Mouse (Mus musculus) brain, embryonic 14.5 days (tissue): Measurements from ENCODE around the gene Etfa. TPM values are rescaled to one million over a fixed set of nuclear protein-coding genes. Genes with fewer than 3 reads are reported as not detected.
A peak's percentile ranks its signal among the peaks of the same experiment; 100 is the strongest.

Experiments used
- DNase-seq: peaks from one replicate; pipeline ENCODE4 v3.0.0-alpha.2; 2011; ENCODE audit warnings: low read depth
- CTCF ChIP-seq: fragments of 200-500 bp; IDR thresholded peaks from 2 replicates; pipeline ENCODE4 v1.5.1; 2012; ENCODE audit warnings: inconsistent platforms, mild to moderate bottlenecking, moderate library complexity, borderline replicate concordance; ENCODE audit not compliant: insufficient read depth, insufficient read length; ENCODE audit errors: extremely low read depth
- POLR2A ChIP-seq: fragments of 200-500 bp; IDR thresholded peaks from 2 replicates; pipeline ENCODE4 v1.6.1; 2012; ENCODE audit warnings: mild to moderate bottlenecking, inconsistent platforms, borderline replicate concordance; ENCODE audit not compliant: poor library complexity, insufficient read depth, insufficient read length, severe bottlenecking; ENCODE audit errors: extremely low read depth
- polyA plus RNA-seq: library from polyadenylated mRNA; depleted of rRNA; stranded (reverse); fragments of >200 nt; gene quantifications from 2 replicates; pipeline ENCODE4 v1.2.3, GENCODE M21; 2012; rRNA removed

Gene Etfa
- polyA plus RNA-seq, result 36.0 and 36.7 TPM in 2 replicates

DNA sequence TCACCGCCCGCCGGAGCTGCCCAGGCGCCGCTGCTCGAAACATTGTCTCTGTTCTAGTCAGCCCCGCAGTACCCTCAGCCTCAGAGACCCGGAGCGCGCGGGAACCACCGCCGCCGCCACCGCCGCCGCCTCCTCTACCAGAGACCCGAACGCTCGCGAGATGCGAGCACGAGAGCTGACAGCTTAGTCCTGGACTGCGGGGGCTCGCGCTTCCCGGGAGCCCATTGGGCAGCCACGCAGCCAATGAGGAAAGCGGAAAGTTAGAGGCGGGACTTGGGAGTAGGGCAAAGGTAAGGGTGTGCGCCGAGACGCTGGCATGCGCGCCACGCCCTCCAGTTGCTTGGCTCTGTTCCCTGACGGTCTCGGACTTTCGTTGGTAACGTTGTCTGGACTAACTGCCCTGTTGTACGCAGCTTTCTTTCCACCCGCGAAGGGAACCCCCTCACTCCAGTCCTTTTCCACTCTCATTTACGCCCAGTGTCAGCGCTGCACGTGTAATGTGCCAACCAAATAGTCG, at the start of gene Etfa:
Gene Etfa (minus strand): TSS at position 217 of the 517 bp plus-strand sequence.
- TF ChIP-seq CTCF (no peak), POLR2A (peak; percentile 52; the same call in 1 of the 2 replicates)
- peak; percentile 98 for DNase-seq

DNA sequence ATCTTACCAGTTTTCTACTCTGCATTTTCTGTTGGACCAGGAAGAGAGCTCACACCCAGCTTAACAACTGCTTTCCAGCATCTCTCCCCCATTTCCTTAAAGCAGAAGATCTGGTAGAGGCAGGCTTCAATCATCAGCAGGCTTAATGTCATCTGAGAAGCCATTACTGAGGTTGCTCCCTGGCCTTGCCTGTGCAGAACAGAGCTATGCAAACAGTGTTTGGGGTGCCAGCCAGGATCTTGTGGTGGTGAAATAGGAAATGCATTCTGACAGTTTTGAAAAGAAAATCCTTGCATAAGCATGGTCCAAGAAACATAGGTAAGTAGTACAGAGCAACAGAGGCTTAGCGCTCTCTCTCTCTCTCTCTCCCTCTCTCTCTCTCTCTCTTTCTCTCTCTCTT, 48.9 kb upstream of the Etfa start:
- no peak for DNase-seq
- TF ChIP-seq POLR2A (no peak), CTCF (no peak)

DNA sequence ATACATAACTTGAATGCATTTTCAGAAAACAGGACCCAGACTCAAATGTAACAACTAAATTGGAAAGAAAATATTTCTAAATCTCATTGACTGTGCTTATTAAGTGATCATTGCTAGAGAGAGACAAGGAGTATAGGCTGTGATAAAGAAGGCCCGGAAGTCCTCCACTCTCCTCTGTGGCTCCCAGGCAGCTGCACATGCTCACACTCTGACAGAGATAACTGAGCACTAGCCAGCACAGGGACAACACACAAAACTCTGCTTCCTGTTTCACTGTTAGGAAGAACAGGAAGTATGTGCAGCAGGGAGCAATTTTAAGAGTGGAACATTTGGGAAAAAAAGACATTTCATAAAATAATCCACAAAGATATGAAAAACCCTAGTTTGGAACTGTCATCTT, 42.9 kb upstream of the Etfa start:
- TF ChIP-seq POLR2A, result no peak
- no peak for TF ChIP-seq CTCF
- DNase-seq, result no peak

DNA sequence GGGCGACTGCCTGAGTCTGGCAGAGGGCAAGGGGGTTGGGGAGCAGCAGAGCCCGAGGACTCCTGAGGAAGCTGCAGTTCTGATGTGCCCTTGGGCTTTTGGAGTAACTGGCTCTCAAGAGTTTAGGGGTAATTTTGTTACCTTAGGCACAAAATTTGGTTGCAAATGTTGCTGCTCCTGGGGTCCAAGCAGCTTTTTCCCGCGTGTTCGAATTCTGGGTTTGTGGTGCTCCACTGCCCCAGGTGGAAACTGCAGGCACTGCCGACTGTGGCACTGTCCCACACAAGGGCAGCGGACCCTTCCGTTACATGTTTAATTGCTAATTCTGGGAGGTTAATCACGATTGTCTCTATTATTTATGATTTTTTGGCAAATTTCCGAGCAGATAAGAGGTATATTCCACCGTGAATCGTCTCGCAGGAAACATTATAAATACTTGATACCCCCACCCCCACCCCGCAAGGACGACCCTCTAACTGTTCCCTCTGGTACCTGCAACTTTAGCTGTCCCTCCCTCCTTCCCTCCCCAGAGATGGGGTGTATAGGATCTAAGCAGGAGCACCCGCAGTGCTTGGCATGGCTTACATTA, 37.4 kb upstream of the Etfa start:
- TF ChIP-seq POLR2A (no peak), CTCF (peak; percentile 48; the same call in 1 of the 2 replicates)
- no peak for DNase-seq

DNA sequence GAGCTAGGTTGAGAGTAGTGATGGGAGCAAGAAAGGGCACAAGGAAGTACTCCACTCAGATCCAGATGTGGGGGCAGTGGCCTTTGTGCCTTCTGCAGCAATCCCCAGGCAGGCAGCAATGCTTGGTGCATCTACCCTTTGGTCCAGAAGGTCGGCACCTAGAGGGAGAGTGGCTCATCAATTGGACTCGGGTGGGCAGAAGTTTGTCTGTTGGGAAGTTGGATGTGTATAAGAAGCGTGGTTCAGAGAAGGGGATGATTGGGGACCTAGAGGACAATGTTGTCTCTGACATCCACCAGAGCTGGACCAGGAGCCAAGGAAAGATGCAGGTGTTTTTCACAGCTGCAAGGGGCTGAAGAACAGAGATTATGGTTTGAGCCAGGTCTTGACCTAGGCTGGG, 36.8 kb upstream of the Etfa start:
- TF ChIP-seq POLR2A, result no peak
- no peak for TF ChIP-seq CTCF
- DNase-seq, result no peak

DNA sequence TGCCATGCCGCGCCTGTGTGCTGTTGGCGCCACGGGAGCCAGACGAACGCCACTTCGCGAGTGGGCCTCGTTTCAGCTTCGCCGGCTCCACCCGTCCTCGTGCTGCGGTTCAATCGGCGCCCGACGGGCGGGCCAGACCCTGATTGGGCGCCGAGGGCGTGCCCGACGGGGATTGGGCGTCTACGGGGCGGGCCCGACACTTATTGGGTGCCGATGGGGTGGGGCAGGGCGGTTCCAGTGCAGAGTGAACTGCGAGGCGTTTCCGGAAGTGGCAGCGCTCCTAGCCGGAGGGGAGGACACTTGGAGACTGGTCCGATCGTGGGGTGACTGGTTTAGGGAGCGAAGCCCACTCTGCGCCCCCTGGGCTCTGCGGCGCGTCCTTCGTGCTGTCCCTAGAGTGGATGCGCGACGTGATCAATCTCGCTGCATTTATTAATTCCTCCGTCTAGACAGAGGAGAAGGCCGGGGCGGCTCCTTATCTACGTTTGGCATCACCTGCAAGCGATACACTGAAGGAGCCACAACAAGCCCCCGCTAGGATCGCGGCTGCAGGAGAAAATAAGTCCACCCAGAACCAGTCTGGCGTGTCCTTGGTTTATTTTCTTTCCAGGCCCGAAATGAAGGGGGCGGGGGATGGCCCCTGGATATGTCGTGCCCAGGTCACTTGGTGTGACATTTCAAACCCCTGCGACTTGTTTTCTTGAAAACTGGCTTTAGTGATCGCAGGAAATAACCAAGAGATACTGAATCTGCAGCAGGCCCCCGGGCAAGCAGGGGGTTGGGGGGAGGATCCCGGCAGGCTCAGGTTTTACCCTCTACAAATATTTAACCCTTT, 34.4 kb upstream of the Etfa start:
- DNase-seq, result peak; percentile 54
- TF ChIP-seq CTCF (no peak), POLR2A (no peak)

DNA sequence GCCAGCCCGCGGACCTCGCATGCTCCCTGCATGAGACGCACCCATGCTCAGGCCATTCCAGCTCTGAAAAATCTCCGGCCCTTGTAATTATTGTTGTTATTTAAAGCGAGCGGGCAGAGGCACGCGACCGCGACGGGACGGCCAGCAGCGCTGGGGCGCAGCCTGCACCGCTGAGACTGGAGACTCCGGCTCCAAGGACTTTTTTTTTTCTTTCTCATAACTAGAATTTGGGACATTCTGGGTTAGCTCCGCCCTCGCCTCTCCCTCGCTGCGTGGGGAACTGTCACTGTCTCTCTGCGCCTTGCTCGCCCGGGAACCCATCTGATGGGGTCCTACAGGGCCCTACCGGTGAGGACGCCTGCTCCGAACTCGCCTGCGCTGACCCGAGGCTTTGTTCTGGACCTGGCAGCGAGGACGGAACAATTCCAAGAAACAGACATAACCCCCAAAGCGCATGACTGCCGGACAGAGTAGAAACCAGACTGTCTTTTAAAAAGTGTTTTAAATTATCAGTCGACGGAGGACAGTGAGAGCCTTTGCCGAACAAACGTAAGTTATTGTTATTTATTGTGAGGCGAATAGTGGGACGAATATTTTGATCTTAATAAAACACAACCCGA, 33.6 kb upstream of the Etfa start:
- DNase-seq, result no peak
- TF ChIP-seq CTCF, result no peak
- no peak for TF ChIP-seq POLR2A

DNA sequence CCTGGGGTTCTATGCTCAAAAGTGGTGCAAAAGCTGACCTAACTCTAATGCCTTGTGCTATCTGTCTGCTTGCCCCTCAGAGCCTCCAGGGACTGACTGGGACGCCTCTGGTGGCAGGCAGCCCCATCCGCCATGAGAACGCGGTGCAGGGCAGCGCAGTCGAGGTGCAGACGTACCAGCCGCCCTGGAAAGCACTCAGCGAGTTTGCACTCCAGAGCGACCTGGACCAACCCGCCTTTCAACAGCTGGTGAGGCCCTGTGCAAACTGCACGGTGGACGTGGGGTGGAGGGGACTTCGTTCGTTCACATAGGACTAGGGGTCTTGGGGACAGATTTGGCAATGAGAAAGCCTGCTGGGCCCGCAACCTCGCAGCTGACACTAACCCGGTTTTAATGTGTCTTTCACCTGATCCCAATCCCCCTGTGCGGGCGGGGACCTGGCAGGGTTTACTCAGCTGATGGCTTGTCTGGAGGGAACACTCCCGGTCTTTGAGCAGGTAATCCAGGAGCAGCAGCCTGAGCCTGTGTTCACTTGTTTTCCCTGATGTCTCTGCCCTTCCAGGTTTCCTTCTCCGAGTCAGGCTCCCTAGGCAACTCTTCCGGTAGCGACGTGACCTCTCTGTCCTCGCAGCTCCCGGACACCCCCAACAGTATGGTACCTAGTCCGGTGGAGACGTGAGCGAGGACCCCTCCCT, 33.0 kb upstream of the Etfa start:
- peak; percentile 59 for DNase-seq
- TF ChIP-seq POLR2A (no peak), CTCF (no peak)

DNA sequence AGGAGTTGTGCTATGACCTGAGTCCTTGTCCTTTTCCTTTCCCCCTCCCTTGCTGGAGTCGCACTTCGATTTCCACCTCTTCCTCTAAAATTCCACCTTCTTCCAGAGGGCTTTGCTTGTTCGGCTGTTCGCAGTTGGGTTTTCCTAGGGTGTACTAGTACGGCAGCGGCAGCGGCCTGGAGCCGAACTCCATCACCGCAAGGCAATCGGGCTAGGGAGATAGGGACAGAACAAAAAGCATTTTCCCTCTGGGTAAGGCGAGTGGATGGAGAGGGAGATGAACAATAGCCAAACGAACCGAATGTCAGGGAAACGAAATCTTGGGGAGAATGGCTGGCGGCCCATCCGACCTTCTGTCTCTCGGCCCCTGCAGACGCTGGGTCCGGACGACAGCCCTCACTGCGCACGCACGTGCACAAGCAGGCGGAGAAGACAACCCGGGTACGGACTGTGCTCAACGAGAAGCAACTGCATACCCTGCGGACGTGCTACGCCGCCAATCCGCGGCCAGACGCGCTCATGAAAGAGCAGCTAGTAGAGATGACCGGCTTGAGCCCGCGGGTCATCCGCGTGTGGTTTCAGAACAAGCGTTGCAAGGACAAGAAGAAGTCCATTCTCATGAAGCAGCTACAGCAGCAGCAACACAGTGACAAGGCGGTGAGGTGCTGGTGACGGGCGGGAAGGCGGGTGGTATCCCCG, 31.8 kb upstream of the Etfa start:
- TF ChIP-seq POLR2A (no peak), CTCF (no peak)
- peak; percentile 75 for DNase-seq

DNA sequence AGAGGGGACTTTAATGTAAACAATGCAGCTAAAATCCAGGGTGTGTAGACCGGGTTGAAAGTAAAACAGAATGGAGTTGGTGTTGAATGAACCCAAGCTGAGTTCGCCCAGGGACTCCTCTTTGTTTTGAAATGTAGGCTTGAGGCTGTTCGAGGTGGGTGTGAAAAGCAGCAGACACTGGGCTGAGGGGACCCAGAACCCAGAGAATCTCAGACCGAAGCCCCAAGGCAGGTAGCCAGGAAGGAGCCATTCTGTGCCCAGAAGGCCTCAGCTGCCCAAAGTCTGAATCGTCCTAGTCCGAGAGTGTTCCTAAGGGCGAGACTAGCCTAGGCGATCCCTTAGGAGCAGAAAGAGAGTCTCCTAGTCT, 31.3 kb upstream of the Etfa start:
- TF ChIP-seq POLR2A, result no peak
- TF ChIP-seq CTCF, result no peak
- DNase-seq, result no peak

DNA sequence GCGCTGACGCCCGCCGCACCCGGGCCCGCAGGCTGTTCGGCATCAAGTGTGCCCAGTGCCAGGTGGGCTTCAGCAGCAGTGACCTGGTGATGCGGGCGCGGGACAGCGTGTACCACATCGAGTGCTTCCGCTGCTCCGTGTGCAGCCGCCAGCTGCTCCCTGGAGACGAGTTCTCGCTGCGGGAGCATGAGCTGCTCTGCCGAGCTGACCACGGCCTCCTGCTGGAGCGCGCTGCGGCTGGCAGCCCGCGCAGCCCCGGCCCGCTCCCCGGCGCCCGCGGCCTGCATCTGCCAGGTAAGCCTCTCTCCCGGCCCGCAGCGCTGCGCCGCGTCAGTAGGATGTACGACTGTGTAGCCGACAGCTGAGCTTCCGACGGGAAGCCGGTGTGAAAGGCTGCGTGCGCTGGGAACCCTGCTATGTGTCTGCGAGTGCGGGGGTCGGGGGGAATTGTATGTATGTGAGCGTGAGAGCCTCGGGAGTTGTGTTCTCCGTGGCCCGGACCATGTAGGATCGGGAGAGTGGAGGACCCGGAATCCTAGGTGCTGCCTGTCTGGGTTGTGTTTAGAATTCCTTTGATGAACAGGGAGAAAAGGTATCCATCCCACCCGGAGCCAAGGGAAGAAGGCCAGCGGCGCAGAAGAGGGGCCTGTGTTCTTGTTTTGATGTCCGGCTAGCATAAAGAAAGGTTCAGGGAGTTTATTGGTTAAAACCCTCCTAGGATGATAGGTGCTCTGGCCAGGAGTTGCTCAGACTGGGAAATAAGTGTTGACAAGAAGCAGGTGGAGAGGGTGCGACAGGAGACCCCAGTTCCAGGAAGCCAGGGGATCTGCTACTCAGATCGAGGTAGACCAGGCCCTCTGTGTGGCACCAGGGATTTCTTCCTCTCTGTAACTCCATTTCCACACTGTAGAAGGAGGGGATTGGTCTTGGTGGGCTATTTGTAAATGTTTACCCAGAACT, 30.6 kb upstream of the Etfa start:
- DNase-seq, result peak; percentile 30

More for the DNA sequence above, 30.6 kb upstream of the Etfa start:
- no peak for TF ChIP-seq POLR2A
- no peak for TF ChIP-seq CTCF
